Mouse (Mus musculus) limb, embryonic 11.5 days (tissue): ENCODE results near the gene Tapt1. TPM values are rescaled to one million over a fixed set of nuclear protein-coding genes. Genes with fewer than 3 reads are reported as not detected.
"Not testable (repeated sequence)": the region's sequence is repeated elsewhere in the genome, so short reads cannot be mapped to it uniquely, and the experiment has no call there.

ENCODE experiments used
- ATAC-seq: fragments of 200-750 bp; cut with Nextera tagmentation; 2 replicates; pipeline ENCODE4 v1.8.0; 2017; ENCODE audit warnings: low read depth; ENCODE audit not compliant: insufficient number of reproducible peaks, low FRiP score, low TSS enrichment
- DNase-seq: peaks from one replicate; pipeline ENCODE4 v3.0.0-alpha.2; 2015; ENCODE audit warnings: low spot score
- H3K27ac ChIP-seq: fragments of 300-500 bp; sonication (generic); replicated peaks from 2 replicates; pipeline ENCODE4 v1.5.1; 2014; ENCODE audit warnings: low read depth, mild to moderate bottlenecking, low read length
- H3K27me3 ChIP-seq: fragments of 300-500 bp; sonication (generic); 2 replicates; pipeline ENCODE4 v1.6.1; 2014; ENCODE audit warnings: mild to moderate bottlenecking, low read length, mixed read lengths; ENCODE audit not compliant: control insufficient read depth, insufficient read depth
- H3K36me3 ChIP-seq: fragments of 300-500 bp; sonication (generic); 2 replicates; pipeline ENCODE4 v1.6.1; 2014; ENCODE audit warnings: mild to moderate bottlenecking, low read length, moderate library complexity, mixed read lengths; ENCODE audit not compliant: control insufficient read depth, insufficient read depth
- H3K4me1 ChIP-seq: fragments of 300-500 bp; sonication (generic); 2 replicates; pipeline ENCODE4 v1.6.1; 2014; ENCODE audit warnings: low read length, mixed read lengths; ENCODE audit not compliant: control insufficient read depth, insufficient read depth
- H3K4me2 ChIP-seq: fragments of 300-500 bp; sonication (generic); 2 replicates; pipeline ENCODE4 v1.6.1; 2014; ENCODE audit warnings: low read depth, mild to moderate bottlenecking, moderate library complexity; ENCODE audit not compliant: severe bottlenecking
- H3K4me3 ChIP-seq: fragments of 300-500 bp; sonication (generic); 2 replicates; pipeline ENCODE4 v1.5.1; 2014; ENCODE audit warnings: low read depth, low read length
- H3K9ac ChIP-seq: fragments of 300-500 bp; sonication (generic); 2 replicates; pipeline ENCODE4 v1.6.1; 2014; ENCODE audit warnings: mild to moderate bottlenecking, low read length
- H3K9me3 ChIP-seq: fragments of 300-500 bp; sonication (generic); 2 replicates; pipeline ENCODE4 v1.6.1; 2016; ENCODE audit warnings: low read length; ENCODE audit not compliant: control insufficient read depth
- WGBS: fragments of 180-500 bp; shearing (Covaris S2); extraction: QIAGEN DNeasy Blood & Tissue Kit; methylation state at CpG from one replicate; pipeline ENCODE4 v1.1.7; 2014; 5-methylcytosine and 5-hydroxymethylcytosine counted together
- polyA plus RNA-seq: library from polyadenylated mRNA; unstranded; fragments of >200 nt; fragmentation: Nextera tagmentation; extraction: Ambion mirVana; gene quantifications from 2 replicates; pipeline ENCODE4 v1.2.1, GENCODE M21; 2014

The Tapt1 gene
- polyA plus RNA-seq, 1 experiment from 2014 or later, result 36.1 TPM

DNA sequence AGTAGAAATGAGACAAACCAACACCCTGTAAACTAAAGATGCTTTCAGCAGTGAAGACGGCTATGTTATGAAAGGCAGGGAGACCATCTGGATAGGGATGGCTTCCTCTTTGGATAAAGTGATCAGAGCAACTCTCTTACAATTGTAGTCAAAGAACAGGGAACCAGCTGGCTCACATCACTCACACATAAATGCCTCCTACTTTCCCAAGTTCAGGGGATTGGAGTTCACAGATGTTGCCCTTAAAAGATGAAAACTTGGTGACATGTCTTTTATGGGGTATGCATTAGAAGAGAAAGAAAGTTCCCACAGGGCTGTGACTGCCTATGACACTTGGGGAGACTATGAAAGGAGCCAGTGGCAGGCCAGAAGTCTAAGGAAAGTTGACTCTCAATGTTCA is 73.4 kb downstream of the Tapt1 start:
- no peak overlapping the region for H3K27ac ChIP-seq
- H3K9ac ChIP-seq, result no peak overlapping the region
- no peak overlapping the region for H3K4me2 ChIP-seq
- no peaks in the 10 kb centered on the region for H3K27me3 ChIP-seq
- WGBS, result 71% methylated on average over 1 of the region's 1 CpGs
- H3K4me3 ChIP-seq, result no peak overlapping the region
- H3K4me1 ChIP-seq, result no peaks in the 10 kb centered on the region
- ATAC-seq (no peak), DNase-seq (no peak)
- no peaks in the 10 kb centered on the region for H3K36me3 ChIP-seq
- H3K9me3 ChIP-seq, result no peaks in the 10 kb centered on the region; the same call in 1 of the 2 replicates

DNA sequence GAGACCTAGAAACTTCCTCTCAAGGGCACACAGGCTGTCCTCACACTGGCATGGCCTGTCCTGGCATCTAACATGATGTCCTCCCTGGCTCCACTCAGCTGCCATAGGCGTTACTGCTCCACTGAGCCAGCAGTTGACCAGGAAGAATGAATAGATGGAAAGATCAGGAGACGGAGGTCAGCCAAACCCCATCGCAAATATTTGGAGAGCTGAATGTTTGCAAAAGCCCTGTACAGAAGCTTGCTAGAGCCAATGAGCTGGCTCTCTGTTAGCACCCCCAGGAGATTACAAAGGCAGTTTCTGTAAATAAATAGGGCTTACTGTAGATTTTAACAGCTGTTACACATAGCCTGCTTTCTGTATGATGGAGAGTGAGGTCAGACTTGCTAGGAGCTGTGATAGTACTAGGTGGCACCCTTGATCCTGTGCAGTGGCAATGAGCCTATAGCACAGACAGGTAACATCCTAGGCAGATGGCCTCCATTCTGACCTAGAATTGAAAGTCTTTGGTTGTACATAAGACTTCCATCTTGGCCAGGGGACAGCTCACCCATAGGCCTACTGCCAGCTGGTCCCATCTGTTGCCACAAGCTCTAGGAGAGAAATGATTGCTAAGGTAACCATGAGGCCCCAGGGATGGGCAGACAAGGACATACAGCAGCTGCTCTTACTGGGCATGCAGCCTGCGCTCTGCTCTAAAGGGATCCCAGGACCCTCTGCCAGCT is 74.9 kb downstream of the Tapt1 start:
- ATAC-seq, result no peak
- H3K4me3 ChIP-seq, result no peak overlapping the region
- no peak overlapping the region for H3K9ac ChIP-seq
- H3K4me2 ChIP-seq, result no peak overlapping the region
- H3K4me1 ChIP-seq, result no peaks in the 10 kb centered on the region
- H3K27me3 ChIP-seq, result no peaks in the 10 kb centered on the region
- H3K9me3 ChIP-seq, result no peaks in the 10 kb centered on the region; the same call in 1 of the 2 replicates
- no peak overlapping the region for H3K27ac ChIP-seq
- H3K36me3 ChIP-seq, result no peaks in the 10 kb centered on the region
- WGBS, result 90% methylated on average over 4 of the region's 4 CpGs
- DNase-seq, result no peak

DNA sequence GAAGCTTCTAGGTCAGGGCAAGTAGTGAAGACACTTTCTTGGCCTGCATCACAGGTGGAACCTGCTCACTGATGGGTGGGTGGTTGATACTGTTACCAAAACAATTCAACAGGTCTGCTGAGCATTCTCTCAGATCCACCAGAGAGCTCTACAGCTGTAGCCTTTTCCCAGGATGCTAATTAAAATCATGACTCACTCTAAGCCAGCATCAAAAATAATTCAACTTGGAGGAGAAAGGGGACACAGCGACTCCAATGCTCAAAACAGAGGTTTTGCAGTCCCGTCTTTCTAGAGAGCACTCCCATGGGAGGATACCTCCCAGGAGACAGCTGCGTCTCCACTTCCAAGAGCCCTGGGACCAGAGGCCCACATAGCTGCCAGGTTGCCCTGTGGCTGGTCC is 78.7 kb downstream of the Tapt1 start:
- no peak overlapping the region for H3K27ac ChIP-seq
- H3K9ac ChIP-seq, result no peak overlapping the region
- H3K36me3 ChIP-seq, result no peaks in the 10 kb centered on the region
- DNase-seq (no peak), ATAC-seq (no peak)
- WGBS, result 86% methylated on average over 3 of the region's 3 CpGs
- H3K9me3 ChIP-seq, result no peaks in the 10 kb centered on the region; the same call in 1 of the 2 replicates
- H3K4me2 ChIP-seq, result no peak overlapping the region
- no peak overlapping the region for H3K4me3 ChIP-seq
- no peaks in the 10 kb centered on the region for H3K27me3 ChIP-seq
- H3K4me1 ChIP-seq, result no peaks in the 10 kb centered on the region

DNA sequence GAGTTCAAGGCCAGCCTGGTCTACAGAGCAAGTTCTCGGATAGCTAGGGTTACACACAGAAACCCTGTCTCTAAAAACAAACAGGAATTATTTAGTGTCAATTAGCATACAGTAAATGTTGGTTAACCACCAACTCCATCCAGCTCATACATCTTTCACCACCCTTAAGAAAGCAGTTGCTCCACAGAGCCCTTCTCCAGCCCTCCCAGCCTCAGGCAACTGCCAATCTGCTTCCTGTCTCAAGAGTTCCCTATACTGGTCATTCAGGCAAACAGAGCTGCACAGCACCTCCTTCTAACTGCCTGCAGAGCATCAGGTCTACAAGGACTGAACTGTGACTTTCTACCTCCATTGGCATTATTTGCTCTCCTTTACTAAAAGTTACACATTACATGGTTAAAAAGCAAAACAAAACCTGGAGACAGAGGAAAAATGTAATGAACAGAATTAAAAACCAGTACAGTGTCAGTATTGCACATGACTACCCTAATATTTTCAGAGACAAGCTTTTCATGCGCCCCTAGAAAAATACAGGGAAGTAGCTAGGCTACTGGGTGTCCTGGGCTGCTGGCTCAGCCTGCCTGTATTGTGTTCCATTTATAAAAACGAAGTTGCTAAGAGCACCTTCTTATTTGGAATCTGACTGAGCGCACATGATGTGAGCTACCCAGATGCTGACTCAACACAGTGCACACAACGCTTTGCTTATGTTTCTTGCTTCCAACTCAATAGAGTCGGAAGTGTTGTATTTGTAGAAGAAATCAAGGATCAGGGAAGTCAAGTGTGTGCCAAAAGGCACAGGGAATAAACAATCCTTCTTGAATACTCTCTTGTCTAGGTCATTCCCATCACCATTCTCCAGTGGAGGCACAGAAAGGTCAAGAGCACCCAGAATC is 79.7 kb downstream of the Tapt1 start:
- DNase-seq, result no peak
- ATAC-seq, result no peak
- H3K4me2 ChIP-seq, result no peak overlapping the region
- 87% methylated on average over 6 of the region's 6 CpGs for WGBS
- no peak overlapping the region for H3K27ac ChIP-seq
- no peaks in the 10 kb centered on the region for H3K36me3 ChIP-seq
- no peak overlapping the region for H3K4me3 ChIP-seq
- H3K9me3 ChIP-seq, result no peaks in the 10 kb centered on the region; the same call in 1 of the 2 replicates
- H3K27me3 ChIP-seq, result no peaks in the 10 kb centered on the region
- H3K4me1 ChIP-seq, result no peaks in the 10 kb centered on the region
- H3K9ac ChIP-seq, result no peak overlapping the region

DNA sequence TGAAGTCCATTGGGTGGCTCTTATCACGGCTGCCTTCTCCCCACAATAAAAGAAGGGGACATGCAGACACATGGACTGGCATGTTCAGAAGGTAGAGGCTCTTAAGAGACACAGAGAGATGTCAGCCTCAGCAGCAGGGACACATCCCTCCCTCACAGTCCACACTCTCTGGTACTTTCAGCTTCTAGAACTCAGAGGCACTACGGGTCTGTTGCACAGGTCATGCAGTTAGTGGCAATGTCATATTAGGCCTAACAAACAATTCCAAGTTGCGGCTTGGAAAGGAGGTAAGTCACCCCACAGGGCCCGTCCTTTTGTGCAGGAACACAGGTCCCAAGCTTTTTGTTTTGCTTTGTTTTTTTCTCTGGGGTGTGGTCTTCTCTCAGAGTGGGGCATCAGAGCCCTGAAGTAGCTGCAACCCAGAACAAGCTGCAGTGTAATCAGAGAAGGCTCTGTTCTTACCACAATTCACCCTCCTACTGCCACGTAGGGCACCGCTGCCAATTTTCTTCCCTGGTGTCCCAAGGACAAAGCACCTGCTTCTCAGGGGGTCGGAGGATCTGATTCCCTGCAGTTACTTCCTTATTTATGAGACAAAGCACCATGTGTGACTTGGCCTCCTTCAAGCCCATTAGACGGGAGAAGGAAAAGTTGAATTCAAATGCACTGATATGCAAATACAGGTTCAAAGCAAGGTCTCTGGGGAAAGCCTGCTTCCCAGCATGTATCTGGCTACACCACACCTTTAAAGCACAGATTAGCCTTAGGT is 82.8 kb downstream of the Tapt1 start:
- Histone ChIP-seq H3K4me2 (no peak overlapping the region), H3K36me3 (no peaks in the 10 kb centered on the region), H3K9me3 (no peaks in the 10 kb centered on the region), H3K27ac (no peak overlapping the region), H3K9ac (no peak overlapping the region), H3K4me3 (no peak overlapping the region), H3K27me3 (no peaks in the 10 kb centered on the region), H3K4me1 (no peaks in the 10 kb centered on the region)
- DNase-seq (no peak), ATAC-seq (no peak)
- 44% methylated on average over 8 of the region's 8 CpGs for WGBS

DNA sequence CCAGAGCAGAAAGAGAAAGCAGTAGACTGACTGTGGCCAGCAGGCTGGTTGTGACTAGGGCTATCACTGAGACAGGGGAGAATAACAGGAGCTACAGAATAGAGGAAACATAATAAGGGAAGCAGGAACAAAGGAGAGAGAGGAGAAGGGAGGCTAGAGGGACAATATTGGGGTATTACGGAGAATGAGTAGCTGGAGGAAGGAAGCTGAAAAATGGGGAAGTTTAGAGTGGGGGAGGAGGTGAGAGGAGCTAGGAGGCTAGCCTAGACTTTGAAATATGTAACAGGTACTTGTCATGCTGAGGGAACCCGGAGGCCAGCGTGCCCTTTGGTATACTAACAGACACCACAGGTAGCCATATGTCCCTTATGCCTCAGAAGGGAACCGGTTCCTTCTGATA is 98.9 kb downstream of the Tapt1 start:
- no peaks in the 10 kb centered on the region for H3K4me1 ChIP-seq
- no peak overlapping the region for H3K9ac ChIP-seq
- H3K27ac ChIP-seq, result no peak overlapping the region
- no peak for ATAC-seq
- H3K4me2 ChIP-seq, result no peak overlapping the region
- no peak for DNase-seq
- no peaks in the 10 kb centered on the region; the same call in 1 of the 2 replicates for H3K9me3 ChIP-seq
- H3K27me3 ChIP-seq, result no peaks in the 10 kb centered on the region
- no peaks in the 10 kb centered on the region for H3K36me3 ChIP-seq
- 70% methylated on average over 4 of the region's 4 CpGs for WGBS
- no peak overlapping the region for H3K4me3 ChIP-seq

DNA sequence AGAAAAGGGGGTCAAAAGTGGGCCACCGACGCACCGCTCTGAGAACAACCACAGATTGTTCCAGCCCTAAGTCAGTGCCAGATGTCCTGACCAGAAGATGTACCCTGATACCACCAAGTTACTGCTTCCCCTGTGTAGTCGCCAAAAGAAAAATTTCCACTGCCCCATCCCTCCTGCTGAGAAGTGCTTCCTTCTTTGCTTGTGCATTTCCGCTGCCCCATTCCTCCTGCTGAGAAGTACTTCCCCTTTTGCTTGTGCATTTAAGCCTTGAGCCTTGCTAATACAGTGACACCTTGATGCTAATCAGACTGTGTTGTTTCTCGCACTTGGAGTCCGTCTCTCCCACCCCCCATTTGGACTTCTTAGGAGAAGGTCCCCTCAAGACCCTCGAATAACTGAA is 99.9 kb downstream of the Tapt1 start:
- not testable (repeated sequence) for H3K27ac ChIP-seq, H3K9ac ChIP-seq, H3K9me3 ChIP-seq, H3K27me3 ChIP-seq, DNase-seq, H3K36me3 ChIP-seq, ATAC-seq, H3K4me1 ChIP-seq, H3K4me2 ChIP-seq, H3K4me3 ChIP-seq
- 89% methylated on average over 8 of the region's 8 CpGs for WGBS
